Mouse (Mus musculus) right cerebral cortex, postnatal 25 days (tissue): ENCODE measurements around the gene Olfr1079.
"Not testable (repeated sequence)": the region's sequence is repeated elsewhere in the genome, so short reads cannot be mapped to it uniquely, and the experiment has no call there.

Experiments
- DNase-seq: peaks from one replicate; pipeline ENCODE4 v3.0.0; 2022

Olfr1079 gene

GRCm38 (mm10) chr2:86542380-86542779 is at the start of gene Olfr1079:
Gene Olfr1079 (minus strand): TSS chr2:86542480.
- DNase-seq, result no peak

- not testable (repeated sequence) for DNase-seq
Measured at GRCm38 (mm10) chr2:86558135-86558534, 15.9 kb upstream of the Olfr1079 start, which contains the start of gene Olfr1080. Gene Olfr1080 (minus strand): TSS chr2:86558235.

GRCm38 (mm10) chr2:86530991-86531390 is 11.3 kb downstream of the Olfr1079 start:
- DNase-seq, result no peak

- DNase-seq, result no peak
Measured at GRCm38 (mm10) chr2:86508161-86508560, 34.1 kb downstream of the Olfr1079 start, which contains the start of gene Olfr1076. Gene Olfr1076 (plus strand): TSS chr2:86508461.

GRCm38 (mm10) chr2:86487286-86487685 is 55.0 kb downstream of the Olfr1079 start, which contains the start of gene Olfr228:
Gene Olfr228 (minus strand): TSS chr2:86487386.
- no peak for DNase-seq
